Mouse (Mus musculus) regulatory T cell (primary cell): ENCODE results near the gene Tle6.

Experiments
- in situ Hi-C: fragments of 300-600 bp; cut with MboI, MseI; formaldehyde crosslinking; loops from one replicate; pipeline ENCODE4 v1.15.1; 2025; ENCODE audit warnings: high pct_unique_total_duplicates

The Tle6 gene

GRCm38 (mm10) chr10:81600738-81601203 is at the start of gene Tle6:
Tle6 (minus strand) TSS chr10:81601073.
- in situ Hi-C loops: no loop called here

- in situ Hi-C loops: loop anchor here (10.0 kb wide), 1 partner anchor 526 kb away; no protein-coding TSS in a partner anchor
Observed at GRCm38 (mm10) chr10:81648803-81649775, 48.2 kb upstream of the Tle6 start, which contains the start of gene Gm10778. Gm10778 (plus strand) TSS chr10:81649059.

- in situ Hi-C loops: loop anchor here (10.0 kb wide), 1 partner anchor 529 kb away; no protein-coding TSS in a partner anchor
Observed at GRCm38 (mm10) chr10:81646015-81646555, 45.2 kb upstream of the Tle6 start.

- in situ Hi-C loops: loop anchor here (10.0 kb wide), 1 partner anchor 529 kb away; no protein-coding TSS in a partner anchor
Observed at GRCm38 (mm10) chr10:81645391-81645790, 44.5 kb upstream of the Tle6 start.

GRCm38 (mm10) chr10:81644716-81645115 is 43.8 kb upstream of the Tle6 start:
- in situ Hi-C loops: loop anchor here (5.0 to 10.0 kb wide), 2 partner anchors 87 to 530 kb away; partner anchors contain the start of gene Aes

- in situ Hi-C loops: loop anchor here (5.0 to 10.0 kb wide), 2 partner anchors 87 to 531 kb away; partner anchors contain the start of gene Aes
Observed at GRCm38 (mm10) chr10:81644162-81644561, 43.3 kb upstream of the Tle6 start.

GRCm38 (mm10) chr10:81643449-81644055 is 42.7 kb upstream of the Tle6 start:
- in situ Hi-C loops: loop anchor here (5.0 to 10.0 kb wide), 2 partner anchors 86 to 531 kb away; partner anchors contain the start of gene Aes

- in situ Hi-C loops: loop anchor here (5.0 to 10.0 kb wide), 2 partner anchors 86 to 532 kb away; partner anchors contain the start of gene Aes
Observed at GRCm38 (mm10) chr10:81642648-81643448, 42.0 kb upstream of the Tle6 start.

- in situ Hi-C loops: loop anchor here (5.0 to 10.0 kb wide), 2 partner anchors 85 to 533 kb away; partner anchors contain the start of gene Aes
Observed at GRCm38 (mm10) chr10:81641978-81642647, 41.2 kb upstream of the Tle6 start.

- in situ Hi-C loops: loop anchor here (5.0 to 10.0 kb wide), 2 partner anchors 84 to 533 kb away; partner anchors contain the start of gene Aes
Observed at GRCm38 (mm10) chr10:81641566-81641965, 40.7 kb upstream of the Tle6 start.

- in situ Hi-C loops: loop anchor here (5.0 to 10.0 kb wide), 2 partner anchors 84 to 534 kb away; partner anchors contain the start of gene Aes
Observed at GRCm38 (mm10) chr10:81640825-81641224, 40.0 kb upstream of the Tle6 start.

- in situ Hi-C loops: no loop called here
Observed at GRCm38 (mm10) chr10:81638101-81638500, 37.2 kb upstream of the Tle6 start.

- in situ Hi-C loops: no loop called here
Observed at GRCm38 (mm10) chr10:81636338-81636737, 35.5 kb upstream of the Tle6 start.

GRCm38 (mm10) chr10:81633253-81634099 is 32.6 kb upstream of the Tle6 start:
- in situ Hi-C loops: loop anchor here (5.0 kb wide), 1 partner anchor 364 kb away; no protein-coding TSS in a partner anchor

- in situ Hi-C loops: no loop called here
Observed at GRCm38 (mm10) chr10:81628390-81628789, 27.5 kb upstream of the Tle6 start, which contains the start of gene Ankrd24. Ankrd24 (plus strand) TSS chr10:81628540.

GRCm38 (mm10) chr10:81627836-81628220 is 27.0 kb upstream of the Tle6 start:
- in situ Hi-C loops: no loop called here

GRCm38 (mm10) chr10:81626994-81627835 is 26.3 kb upstream of the Tle6 start, which contains the start of gene Sirt6:
Sirt6 (minus strand) TSS chr10:81627797.
- in situ Hi-C loops: no loop called here
